Mouse (Mus musculus) Muller cell, postnatal 12 days (primary cell): ENCODE measurements around the gene Dab1.
A peak's percentile ranks its signal among the peaks of the same experiment; 100 is the strongest.

Source experiments
- DNase-seq: peaks from one replicate; pipeline ENCODE4 v3.0.0-alpha.2; 2015; ENCODE audit errors: inconsistent ontology term

Gene Dab1

DNA sequence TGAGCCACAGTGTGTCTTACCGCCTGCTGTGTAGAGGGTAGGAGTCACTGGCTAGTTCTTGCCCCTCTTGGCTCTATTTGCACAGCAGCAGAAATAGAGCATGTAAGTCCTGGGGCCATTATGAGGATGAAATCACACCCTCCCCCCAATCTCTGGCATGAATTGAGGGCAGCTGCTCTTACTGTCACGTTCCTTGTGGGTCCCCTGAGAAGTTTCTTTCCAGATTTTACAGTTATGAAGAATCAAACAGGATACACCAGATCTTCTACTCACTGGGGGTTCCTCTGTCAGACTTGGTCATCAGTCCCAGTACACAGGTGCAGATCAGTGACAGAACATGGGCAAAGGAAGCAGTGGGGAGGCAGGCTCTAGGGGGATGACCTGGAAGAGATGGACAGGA lies 825.8 kb downstream of the Dab1 start:
- DNase-seq: no peak

DNA sequence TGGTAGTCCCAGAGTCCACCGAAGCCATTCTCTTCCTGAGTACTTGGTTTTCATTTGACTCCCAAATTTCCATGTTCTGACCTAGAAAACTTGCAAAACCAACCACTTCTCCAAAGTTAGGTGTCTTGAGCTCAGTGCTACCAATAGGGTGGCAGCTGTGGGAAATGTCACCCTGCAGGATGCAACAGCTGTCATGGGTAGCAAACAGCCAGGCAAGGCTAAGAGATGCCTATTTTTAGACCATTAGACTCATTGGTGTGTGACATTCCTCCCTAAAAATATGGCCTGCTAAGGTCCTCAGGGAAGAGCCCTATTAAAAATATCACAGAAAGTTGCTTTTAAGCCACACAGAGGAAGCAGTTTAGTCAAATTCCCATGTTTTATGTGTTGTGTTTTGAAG lies 829.0 kb downstream of the Dab1 start:
- DNase-seq: no peak

DNA sequence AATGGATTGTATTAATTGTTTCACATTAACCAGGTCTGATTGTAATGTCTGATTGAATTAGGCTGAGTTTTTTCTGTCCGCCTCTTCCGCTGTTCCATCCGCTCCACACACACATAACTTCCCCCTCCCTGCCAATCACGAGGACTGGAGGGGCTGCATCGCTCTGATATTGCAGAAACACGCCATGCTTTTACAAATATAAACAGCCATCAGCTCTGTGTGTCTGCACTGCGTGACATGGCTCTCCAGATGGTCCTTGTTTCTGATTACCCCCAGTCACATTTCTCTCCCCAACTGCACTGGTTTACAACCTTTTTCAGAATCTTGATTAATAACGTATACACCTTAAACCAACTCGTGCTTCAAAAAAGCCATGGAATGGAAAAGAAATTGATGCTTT lies 831.5 kb downstream of the Dab1 start:
- no peak for DNase-seq

DNA sequence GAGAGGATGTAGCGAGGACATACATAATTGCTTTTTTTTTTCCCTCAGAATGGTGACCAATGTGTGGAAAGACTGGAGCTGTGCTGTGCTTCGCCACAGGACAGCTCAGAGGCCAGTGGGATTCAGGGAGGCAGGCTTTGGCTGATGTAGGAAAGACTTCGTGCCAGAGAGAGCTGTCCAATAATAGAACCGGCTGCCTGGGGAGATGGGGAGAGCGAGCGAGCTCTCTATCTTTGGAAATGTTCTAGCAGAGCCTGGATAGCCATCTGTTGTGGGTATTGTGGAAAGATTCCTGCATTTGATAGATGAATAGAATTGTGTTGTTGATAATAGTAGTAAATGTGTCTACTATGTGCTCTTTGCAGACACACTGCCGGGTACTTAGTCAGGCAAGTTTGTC lies 833.4 kb downstream of the Dab1 start:
- peak; percentile 48 for DNase-seq

- DNase-seq: no peak
Observed at GRCm38 (mm10) chr4:104455151-104455550, 836.0 kb downstream of the Dab1 start.

DNA sequence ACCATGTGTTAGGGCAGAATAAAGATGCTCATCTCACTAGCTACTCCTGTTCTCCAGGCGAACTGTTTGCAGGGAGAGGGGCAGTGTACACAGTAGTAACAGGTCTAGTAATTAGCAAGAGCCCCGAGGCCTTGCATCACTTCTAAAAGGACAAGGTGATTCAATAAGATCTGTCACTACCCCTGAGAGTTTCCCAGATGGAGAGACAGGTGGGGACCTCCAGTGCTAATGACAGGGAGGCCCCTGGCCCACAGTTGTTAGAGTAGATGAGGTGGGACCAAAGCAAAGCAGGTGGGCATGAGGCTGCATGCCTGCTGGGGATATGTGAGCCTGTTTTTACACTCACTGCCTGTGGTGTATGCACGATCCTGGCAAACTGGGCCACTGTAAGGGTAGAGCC lies 836.6 kb downstream of the Dab1 start:
- DNase-seq: no peak

- no peak for DNase-seq
Observed at GRCm38 (mm10) chr4:104456173-104456873, 837.2 kb downstream of the Dab1 start.

GRCm38 (mm10) chr4:104458726-104459125 lies 839.6 kb downstream of the Dab1 start:
- DNase-seq: no peak

DNA sequence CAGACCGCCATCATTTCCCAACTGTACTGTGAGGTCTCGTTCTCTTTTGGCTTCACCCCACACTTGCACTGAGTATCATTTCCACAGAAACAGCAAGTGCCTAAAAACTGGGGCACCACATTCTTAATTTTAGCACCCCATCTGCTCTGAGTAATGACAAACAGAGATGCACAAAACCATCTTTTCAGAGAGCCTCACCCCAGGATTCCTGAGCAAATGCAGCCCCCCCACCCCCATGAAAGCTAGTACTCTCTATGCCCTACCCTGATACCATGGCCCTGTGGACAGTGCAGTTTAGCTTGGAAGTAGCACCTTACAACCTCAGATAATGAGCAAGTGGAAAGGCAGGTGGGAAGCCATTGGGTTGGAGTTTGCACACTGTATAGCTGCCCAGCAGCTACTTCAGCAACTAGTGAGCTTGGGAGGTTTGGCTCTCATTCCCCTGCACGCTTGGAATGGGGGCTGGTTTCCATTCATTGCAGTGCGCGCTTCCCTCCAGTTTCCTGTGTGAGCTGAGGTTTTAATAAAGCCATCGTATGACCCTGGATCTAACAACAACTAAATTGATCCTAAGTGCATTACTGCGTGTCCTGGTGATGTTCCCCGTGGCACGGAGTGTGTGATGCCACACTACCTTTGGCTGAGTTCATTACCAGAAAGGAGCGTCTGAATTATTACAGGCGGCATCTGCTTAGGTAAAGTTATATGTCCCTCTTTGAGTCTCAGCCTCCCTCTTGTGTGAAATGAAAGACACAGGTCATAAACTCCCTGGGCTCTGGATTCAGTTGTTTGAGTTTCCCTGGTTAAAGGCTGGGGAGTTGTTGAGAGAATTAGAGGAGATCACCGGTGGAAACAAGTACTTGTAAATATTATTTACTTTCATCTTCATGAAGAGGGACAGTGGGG lies 842.2 kb downstream of the Dab1 start:
- no peak for DNase-seq

DNA sequence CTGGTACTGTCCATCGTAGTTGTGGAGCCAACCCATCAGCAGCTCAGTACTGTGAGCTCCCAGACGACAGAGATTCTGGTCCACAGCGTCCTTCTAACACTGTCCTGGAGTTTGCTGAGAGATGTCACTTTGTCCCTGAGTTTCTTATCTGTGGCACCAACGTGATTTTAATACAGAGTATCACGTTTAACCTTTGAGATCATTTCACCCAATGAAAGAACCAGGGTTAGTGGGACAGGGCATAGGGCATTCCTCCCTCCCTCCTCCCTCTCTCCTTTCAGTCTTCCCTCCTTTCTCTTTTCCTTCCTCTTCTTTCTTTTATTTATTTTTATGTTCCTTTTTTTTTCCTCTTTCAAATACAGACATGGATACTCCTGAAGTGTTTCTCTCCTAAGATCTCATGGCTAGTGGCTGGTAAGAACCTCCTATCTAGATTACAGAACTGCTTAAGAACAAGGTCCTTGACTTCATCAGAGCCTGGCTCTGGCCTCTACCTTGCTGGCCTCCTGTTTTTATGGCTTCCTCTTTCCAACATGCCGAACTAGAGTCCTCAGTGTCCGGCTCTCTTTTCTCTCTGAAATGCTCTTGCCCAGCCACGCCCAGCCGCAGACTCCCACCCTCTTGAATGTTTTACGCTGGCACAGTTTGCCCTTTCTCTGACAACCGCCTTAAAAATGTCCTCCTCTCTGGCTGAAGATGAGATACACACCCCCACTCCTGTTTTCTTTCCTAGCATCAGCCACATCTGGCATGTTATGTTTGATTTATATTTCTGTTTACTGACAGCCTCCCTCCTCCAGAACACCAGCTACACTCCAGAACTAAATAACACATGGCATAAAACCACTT lies 844.0 kb downstream of the Dab1 start:
- DNase-seq: no peak

GRCm38 (mm10) chr4:104463781-104464170 lies 844.6 kb downstream of the Dab1 start:
- DNase-seq: no peak

- no peak for DNase-seq
Observed at GRCm38 (mm10) chr4:104465594-104465993, 846.4 kb downstream of the Dab1 start.

DNA sequence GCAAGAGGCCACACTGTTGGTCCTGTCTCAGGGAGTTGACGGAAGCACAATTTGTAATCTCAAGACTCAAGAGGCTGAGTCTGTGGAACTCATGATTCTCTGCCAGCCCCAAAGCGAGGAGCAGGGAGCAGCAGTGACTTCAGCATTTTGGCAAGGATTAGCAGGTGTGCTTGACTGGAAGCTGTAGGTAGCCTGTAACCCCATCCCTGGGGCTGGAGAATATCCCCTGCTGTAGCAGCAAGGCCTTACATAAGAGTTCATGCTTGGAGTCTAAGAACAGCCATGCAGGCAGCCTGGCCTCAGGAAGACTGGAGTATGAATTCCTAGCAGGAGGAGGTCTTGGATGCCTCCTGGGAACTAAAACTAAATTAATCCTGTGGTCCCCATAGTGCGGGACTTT lies 849.5 kb downstream of the Dab1 start:
- no peak for DNase-seq

DNA sequence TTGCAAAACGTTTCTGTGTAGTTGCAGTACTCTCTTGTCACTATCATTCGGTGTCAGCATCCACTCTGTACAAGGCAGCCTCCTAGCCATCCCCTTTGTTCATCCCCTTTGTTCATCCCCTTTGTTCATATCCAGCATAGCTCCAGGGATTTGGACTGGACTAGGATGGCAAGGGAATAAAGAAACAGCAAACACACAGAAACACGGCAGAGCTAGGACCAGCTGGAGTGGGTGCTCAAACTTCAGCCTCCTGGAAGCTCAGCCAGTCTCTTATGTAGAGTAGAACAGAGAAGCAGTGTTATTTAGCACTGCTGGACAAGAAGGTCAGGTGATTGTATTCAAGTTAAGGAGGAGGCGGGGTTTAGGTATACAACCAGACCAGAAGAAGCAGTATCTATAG lies 853.8 kb downstream of the Dab1 start:
- no peak for DNase-seq

- DNase-seq: no peak
Observed at GRCm38 (mm10) chr4:104476841-104477240, 857.7 kb downstream of the Dab1 start.

DNA sequence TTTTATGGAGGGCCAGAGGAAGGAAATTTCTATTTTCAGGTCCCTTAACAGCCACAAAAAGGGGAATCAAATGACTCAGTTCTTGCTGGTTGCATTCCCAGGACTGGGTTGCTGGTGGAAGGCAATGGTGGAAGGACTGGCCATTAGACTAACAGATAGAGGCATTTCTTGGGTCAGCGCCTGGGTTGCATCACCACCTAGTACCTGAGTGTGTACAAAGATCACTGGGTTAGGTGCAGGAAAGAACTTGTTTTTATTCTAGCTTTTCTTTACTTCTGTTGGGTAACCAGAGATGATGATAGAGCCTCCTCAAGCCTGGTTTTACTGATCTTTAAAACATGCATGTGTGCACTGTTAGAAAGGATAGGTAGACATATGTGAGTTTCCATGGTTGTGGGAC lies 864.8 kb downstream of the Dab1 start:
- no peak for DNase-seq

GRCm38 (mm10) chr4:104497221-104497620 lies 878.1 kb downstream of the Dab1 start:
- no peak for DNase-seq

DNA sequence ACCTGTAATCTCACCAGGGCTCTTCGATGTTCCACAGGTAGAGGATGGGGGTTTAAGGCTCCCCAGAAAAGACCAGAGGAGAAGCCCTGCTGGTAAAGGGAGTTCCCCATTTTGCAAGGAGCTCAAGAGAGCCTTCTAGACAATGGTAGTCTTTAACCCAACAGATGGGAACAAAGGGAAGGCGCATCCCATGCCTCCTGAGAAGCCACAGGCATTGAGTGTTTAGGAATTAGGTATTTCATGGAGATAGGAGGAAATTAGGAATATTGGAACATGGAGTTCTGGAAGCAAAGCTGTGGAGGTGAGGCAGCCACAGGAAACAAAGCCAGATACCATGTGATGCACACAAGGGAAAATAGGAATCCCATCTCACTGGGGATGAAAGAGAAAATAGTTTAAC lies 881.0 kb downstream of the Dab1 start:
- no peak for DNase-seq

DNA sequence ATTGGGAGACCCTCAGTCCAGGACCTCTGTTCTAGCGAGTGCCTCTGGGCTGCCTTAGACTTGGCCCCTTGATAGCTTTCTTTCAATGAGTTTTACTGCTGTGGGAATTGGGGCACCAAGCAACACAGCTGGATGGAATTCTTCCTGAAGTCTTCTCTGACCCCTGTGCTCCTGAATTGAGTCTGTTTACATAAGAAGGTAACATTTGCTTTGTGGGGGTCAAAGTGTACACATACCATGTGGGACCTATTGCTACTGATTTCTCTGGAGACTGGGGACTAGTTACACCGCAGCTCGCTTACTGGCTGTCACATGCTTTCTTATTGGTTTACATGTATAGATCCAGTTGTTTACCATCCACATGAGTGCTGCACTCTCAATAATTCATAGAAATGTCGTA lies 881.5 kb downstream of the Dab1 start:
- DNase-seq: no peak

DNA sequence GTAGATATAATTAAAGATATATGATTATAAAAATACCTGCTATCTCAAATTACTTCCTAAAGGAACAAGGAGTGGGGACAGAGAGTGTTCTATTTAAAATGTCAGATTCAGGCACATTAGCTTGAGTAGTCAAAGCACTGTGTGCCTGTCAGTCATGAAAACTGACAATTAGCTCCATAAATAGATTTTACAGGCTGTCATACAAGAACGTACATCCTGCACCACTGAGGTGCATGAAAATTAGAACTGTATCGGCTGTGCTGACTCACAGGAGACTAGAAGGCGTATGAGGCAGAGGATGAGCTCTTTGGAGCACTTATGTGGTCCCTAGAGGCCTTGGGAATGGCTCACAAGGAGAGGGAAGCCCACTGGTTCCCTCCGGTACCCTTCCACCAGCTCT lies 882.1 kb downstream of the Dab1 start:
- DNase-seq: no peak

DNA sequence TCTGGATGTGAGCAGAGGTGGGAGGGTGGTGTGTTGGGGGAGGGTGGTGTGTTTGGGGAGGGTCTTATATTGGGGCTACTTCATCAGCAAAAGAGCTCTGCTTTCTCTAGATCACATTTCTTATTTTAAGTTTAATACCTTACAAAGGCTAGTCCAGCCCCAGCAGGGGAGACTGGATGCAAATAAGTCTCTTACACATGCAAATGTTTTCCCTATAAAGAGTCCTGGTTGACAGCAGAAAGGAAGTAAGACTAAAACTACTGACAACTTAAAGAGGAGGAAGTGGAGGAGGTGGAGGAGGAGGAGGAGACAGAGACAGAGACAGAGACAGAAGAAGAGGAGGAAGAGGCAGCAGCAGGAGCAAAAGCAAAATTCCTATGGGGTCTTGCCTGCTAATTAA lies 885.8 kb downstream of the Dab1 start:
- DNase-seq: no peak

DNA sequence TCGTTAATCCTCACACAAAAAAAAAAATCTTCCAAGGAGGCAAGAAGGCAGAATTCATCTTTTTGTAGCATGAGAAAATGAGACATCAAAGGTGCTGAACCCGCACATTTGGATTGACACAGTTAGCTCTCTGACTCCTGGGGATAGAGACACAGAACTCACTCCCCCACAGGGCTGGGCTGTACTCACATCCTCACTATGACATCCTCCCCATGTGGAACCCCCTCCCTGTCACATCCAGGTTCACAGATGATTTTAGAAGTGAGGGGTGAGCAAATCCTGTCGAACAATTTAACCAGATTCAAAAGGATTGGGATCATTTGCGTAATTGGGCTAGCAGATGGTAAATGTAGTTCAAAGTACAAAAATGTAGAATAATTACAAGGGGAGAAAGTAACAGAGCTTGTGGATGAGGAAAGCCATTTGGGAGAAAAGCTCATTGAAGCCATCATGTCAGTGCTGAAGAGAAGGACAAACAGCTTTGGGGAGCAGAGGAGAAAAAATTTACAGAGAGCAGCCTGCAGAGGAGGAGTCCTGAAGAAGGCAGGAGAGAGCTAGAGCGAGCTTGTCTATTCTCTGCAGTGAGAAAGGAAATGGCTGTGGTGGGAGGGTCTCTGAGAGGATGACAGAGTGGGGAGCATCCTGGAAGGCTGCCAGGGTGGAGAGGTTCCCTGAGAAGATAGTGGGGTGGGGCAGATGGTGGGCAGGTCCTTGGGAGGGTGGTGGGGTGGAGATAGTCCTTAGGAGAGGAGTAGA lies 890.2 kb downstream of the Dab1 start:
- DNase-seq: no peak
